Mouse (Mus musculus): ENCODE measurements around the gene Slc36a2.

DNA sequence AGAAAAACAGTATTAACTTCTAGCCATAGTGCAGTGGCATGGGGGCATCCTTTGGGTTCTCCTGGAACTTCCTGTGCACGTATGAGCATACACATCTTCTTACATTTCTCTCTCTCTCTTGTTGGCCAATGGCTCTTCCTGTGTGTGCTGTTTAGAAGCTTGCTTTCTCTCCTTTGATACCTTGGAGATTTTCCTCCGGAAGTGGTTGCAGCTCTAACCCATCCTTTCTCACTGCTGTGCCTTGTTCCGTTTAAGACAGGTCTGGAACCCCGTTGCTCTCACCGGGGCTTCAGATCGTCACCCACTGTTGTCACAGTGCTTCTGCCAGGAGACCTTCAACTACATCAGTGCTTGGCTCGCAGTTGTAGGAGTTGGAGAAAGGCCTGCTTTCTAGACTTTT, 36.4 kb upstream of the Slc36a2 start:
- TF ChIP-seq CTCF (IDR thresholded peaks at IDR 0.05; ENCODE audit: insufficient read depth, low read length) (no peak), POLR2A (IDR thresholded peaks at IDR 0.05; ENCODE audit: borderline replicate concordance, extremely low read depth, low read depth, low read length) (no peak)

Data from lung, adult 2 months (tissue).